Mouse (Mus musculus) urinary bladder, postnatal 14 days (tissue): ENCODE data around the gene Morn1.

Experiments used
- DNase-seq: peaks from one replicate; pipeline ENCODE4 v3.0.0; 2021; ENCODE audit warnings: low spot score

Morn1 gene

GRCm38 (mm10) chr4:155158543-155158917 lies 72.2 kb downstream of the Morn1 start:
- DNase-seq, result no peak

- no peak for DNase-seq
Observed at GRCm38 (mm10) chr4:155162433-155163319, 76.3 kb downstream of the Morn1 start.

- DNase-seq, result no peak
Observed at GRCm38 (mm10) chr4:155163320-155163651, 76.9 kb downstream of the Morn1 start.

GRCm38 (mm10) chr4:155163685-155164084 lies 77.3 kb downstream of the Morn1 start:
- no peak for DNase-seq

- peak; percentile 56 for DNase-seq
Observed at GRCm38 (mm10) chr4:155164550-155164949, 78.2 kb downstream of the Morn1 start.

- no peak for DNase-seq
Observed at GRCm38 (mm10) chr4:155165861-155166260, 79.5 kb downstream of the Morn1 start.

GRCm38 (mm10) chr4:155168835-155169252 lies 82.5 kb downstream of the Morn1 start:
- DNase-seq, result no peak

- DNase-seq, result no peak
Observed at GRCm38 (mm10) chr4:155170614-155171212, 84.3 kb downstream of the Morn1 start.

- no peak for DNase-seq
Observed at GRCm38 (mm10) chr4:155171961-155172533, 85.7 kb downstream of the Morn1 start.

- peak; percentile 98 for DNase-seq
Observed at GRCm38 (mm10) chr4:155172909-155173821, 86.8 kb downstream of the Morn1 start.

- DNase-seq, result no peak
Observed at GRCm38 (mm10) chr4:155173822-155174785, 87.7 kb downstream of the Morn1 start.

GRCm38 (mm10) chr4:155176210-155176609 lies 89.8 kb downstream of the Morn1 start:
- DNase-seq, result no peak

- DNase-seq, result peak; percentile 56
Observed at GRCm38 (mm10) chr4:155178274-155178673, 91.9 kb downstream of the Morn1 start.

GRCm38 (mm10) chr4:155178981-155179512 lies 92.7 kb downstream of the Morn1 start:
- DNase-seq, result no peak

- no peak for DNase-seq
Observed at GRCm38 (mm10) chr4:155183201-155183600, 96.8 kb downstream of the Morn1 start.

GRCm38 (mm10) chr4:155184248-155185070 lies 98.1 kb downstream of the Morn1 start:
- no peak for DNase-seq

GRCm38 (mm10) chr4:155185845-155186244 lies 99.5 kb downstream of the Morn1 start:
- no peak for DNase-seq

GRCm38 (mm10) chr4:155187192-155187674 lies 100.9 kb downstream of the Morn1 start:
- DNase-seq, result no peak

- no peak for DNase-seq
Observed at GRCm38 (mm10) chr4:155188341-155188740, 102.0 kb downstream of the Morn1 start.

GRCm38 (mm10) chr4:155188803-155189202 lies 102.4 kb downstream of the Morn1 start:
- DNase-seq, result no peak
